Mouse (Mus musculus) thymus, postnatal 4 days (tissue): ENCODE results near the gene Mpst.

Source experiments
- DNase-seq: peaks from one replicate; pipeline ENCODE4 v3.0.0; 2021

Gene Mpst

GRCm38 (mm10) chr15:78406293-78406934, at the start of gene Mpst:
Gene Mpst (plus strand): TSS chr15:78406416.
- peak; percentile 88 for DNase-seq

GRCm38 (mm10) chr15:78365916-78366315, 40.3 kb upstream of the Mpst start:
- DNase-seq, result no peak

GRCm38 (mm10) chr15:78366875-78367274, 39.3 kb upstream of the Mpst start:
- DNase-seq, result no peak

GRCm38 (mm10) chr15:78367811-78368210, 38.4 kb upstream of the Mpst start:
- DNase-seq, result no peak

- peak; percentile 68 for DNase-seq
Measured at GRCm38 (mm10) chr15:78368926-78369346, 37.3 kb upstream of the Mpst start.

GRCm38 (mm10) chr15:78369641-78370040, 36.6 kb upstream of the Mpst start:
- no peak for DNase-seq

GRCm38 (mm10) chr15:78372796-78373195, 33.4 kb upstream of the Mpst start:
- no peak for DNase-seq

- DNase-seq, result no peak
Measured at GRCm38 (mm10) chr15:78374204-78374603, 32.0 kb upstream of the Mpst start.

GRCm38 (mm10) chr15:78377859-78378258, 28.4 kb upstream of the Mpst start:
- DNase-seq, result no peak

GRCm38 (mm10) chr15:78378556-78378955, 27.7 kb upstream of the Mpst start:
- no peak for DNase-seq

GRCm38 (mm10) chr15:78380208-78380607, 26.0 kb upstream of the Mpst start:
- DNase-seq, result no peak

- no peak for DNase-seq
Measured at GRCm38 (mm10) chr15:78380741-78381140, 25.5 kb upstream of the Mpst start.

- no peak for DNase-seq
Measured at GRCm38 (mm10) chr15:78382115-78382514, 24.1 kb upstream of the Mpst start.

GRCm38 (mm10) chr15:78383450-78384219, 22.6 kb upstream of the Mpst start:
- DNase-seq, result no peak

- DNase-seq, result no peak
Measured at GRCm38 (mm10) chr15:78384220-78385116, 21.7 kb upstream of the Mpst start.

- no peak for DNase-seq
Measured at GRCm38 (mm10) chr15:78385564-78385963, 20.7 kb upstream of the Mpst start.

- DNase-seq, result peak; percentile 30
Measured at GRCm38 (mm10) chr15:78390855-78391254, 15.4 kb upstream of the Mpst start.

GRCm38 (mm10) chr15:78395478-78395962, 10.7 kb upstream of the Mpst start, which contains the start of gene Tex33:
Gene Tex33 (minus strand): TSS chr15:78395912.
- DNase-seq, result no peak

GRCm38 (mm10) chr15:78401345-78401744, 4.9 kb upstream of the Mpst start:
- no peak for DNase-seq

GRCm38 (mm10) chr15:78401921-78402320, 4.3 kb upstream of the Mpst start:
- no peak for DNase-seq

GRCm38 (mm10) chr15:78402423-78402822, 3.8 kb upstream of the Mpst start:
- DNase-seq, result no peak

- DNase-seq, result peak; percentile 22
Measured at GRCm38 (mm10) chr15:78403301-78403741, 2.9 kb upstream of the Mpst start.

- DNase-seq, result no peak
Measured at GRCm38 (mm10) chr15:78403896-78404295, 2.3 kb upstream of the Mpst start.
